22 mouse cellular contexts compared by ENCODE assay signal in genomic region chr19:58871878-58872277, GRCm38 (mm10).
DNase-seq lines count a peak whose midpoint lies in the region; ATAC-seq and TF ChIP-seq lines count a peak whose summit lies in the region.
"Had no signal": no experiment of that assay in that cellular context is flagged by ENCODE, and none has a peak within 500 bp of the region (broad histone marks: within the 10 kb centered on the region; RNA-seq: fewer than 3 reads in every experiment).

No protein-coding gene starts in this region.

- no peaks in the 10 kb centered on the region for H3K36me3 ChIP-seq in testis, adult 2 months (ENCODE audit: control insufficient read depth, insufficient read depth, low read length)
- H3K36me3 ChIP-seq in hindbrain, embryonic 16.5 days (ENCODE audit: control insufficient read depth, insufficient read depth, low read length): no peaks in the 10 kb centered on the region
- H3K36me3 ChIP-seq in forebrain, embryonic 16.5 days (ENCODE audit: control insufficient read depth, insufficient read depth): no peaks in the 10 kb centered on the region
- H3K36me3 ChIP-seq: embryonic facial prominence, embryonic 10.5 days; embryonic facial prominence, embryonic 12.5 days; forebrain, embryonic 15.5 days; G1E had no signal

- no peak overlapping the region for H3K9ac ChIP-seq in hindbrain, embryonic 16.5 days (ENCODE audit: low read depth, low read length)
- no peak overlapping the region for H3K9ac ChIP-seq in forebrain, embryonic 16.5 days (replicated peaks; ENCODE audit: low read depth, low read length)
- H3K9ac ChIP-seq: embryonic facial prominence, embryonic 12.5 days; forebrain, embryonic 13.5 days; forebrain, embryonic 15.5 days had no signal

- no peaks in the 10 kb centered on the region for H3K9me3 ChIP-seq in hindbrain, embryonic 16.5 days (ENCODE audit: control insufficient read depth, low read length)
- H3K9me3 ChIP-seq in forebrain, embryonic 16.5 days (ENCODE audit: control insufficient read depth, low read length): no peaks in the 10 kb centered on the region
- H3K9me3 ChIP-seq: embryonic facial prominence, embryonic 10.5 days; embryonic facial prominence, embryonic 12.5 days; forebrain, embryonic 13.5 days; forebrain, embryonic 15.5 days had no signal

- no peak overlapping the region for H3K4me2 ChIP-seq in hindbrain, embryonic 16.5 days (ENCODE audit: low read length)
- no peak overlapping the region for H3K4me2 ChIP-seq in forebrain, embryonic 16.5 days (ENCODE audit: low read length)
- H3K4me2 ChIP-seq: embryonic facial prominence, embryonic 12.5 days; forebrain, embryonic 13.5 days; forebrain, embryonic 15.5 days had no signal

- no peaks in the 10 kb centered on the region for H3K27me3 ChIP-seq in testis, adult 2 months (ENCODE audit: control insufficient read depth, insufficient read depth, low read length)
- no peaks in the 10 kb centered on the region for H3K27me3 ChIP-seq in hindbrain, embryonic 16.5 days (replicated peaks; ENCODE audit: control insufficient read depth, insufficient read depth, low read length)
- H3K27me3 ChIP-seq in forebrain, embryonic 16.5 days (replicated peaks; ENCODE audit: control insufficient read depth, insufficient read depth, low read length): no peaks in the 10 kb centered on the region
- H3K27me3 ChIP-seq: embryonic facial prominence, embryonic 12.5 days; forebrain, embryonic 13.5 days; forebrain, embryonic 15.5 days had no signal

- no peak for ATAC-seq in hindbrain, embryonic 16.5 days
- ATAC-seq in forebrain, embryonic 16.5 days: no peak
- ATAC-seq: forebrain, embryonic 13.5 days; forebrain, embryonic 15.5 days; Patski had no signal

- TF ChIP-seq POLR2A in testis, adult 2 months (IDR thresholded peaks at IDR 0.05; ENCODE audit: control insufficient read depth, low read depth, low read length): no peak

- intact Hi-C loops in gastrocnemius, adult 2 months (cut with DNase I): no loop called here

- H3K4me1 ChIP-seq in testis, adult 2 months (ENCODE audit: control insufficient read depth, insufficient read depth, low read length): peaks cover 17% of the 10 kb centered on the region
- no peaks in the 10 kb centered on the region for H3K4me1 ChIP-seq in hindbrain, embryonic 16.5 days (ENCODE audit: control insufficient read depth, insufficient read depth, low read depth, low read length)
- H3K4me1 ChIP-seq in forebrain, embryonic 16.5 days (replicated peaks; ENCODE audit: control insufficient read depth, insufficient read depth, low read length): no peaks in the 10 kb centered on the region
- H3K4me1 ChIP-seq: embryonic facial prominence, embryonic 12.5 days; forebrain, embryonic 13.5 days; forebrain, embryonic 15.5 days had no signal

- DNase-seq in gastrocnemius, adult 2 months: peak; percentile 3
- no peak for DNase-seq in gastrocnemius, postnatal 25 days
- no peak for DNase-seq in testis, postnatal 14 days (ENCODE audit: low spot score)
- peak; percentile 37 for DNase-seq in R1 (ENCODE audit: low read depth, low spot score)
- DNase-seq in yolk sac, embryonic 10.5 days (ENCODE audit: low spot score): peak; percentile 55
- DNase-seq: adrenal gland, adult 2 months; adrenal gland, postnatal 14 days; adrenal gland, postnatal 36 days; cerebellum, adult 11-12 months; cerebellum, adult 2 months; cerebellum, adult 9-10 months; cerebellum, postnatal 10 days; cerebellum, postnatal 25 days had no signal

- no peak overlapping the region for H3K27ac ChIP-seq in gastrocnemius, adult 2 months
- peak overlapping the region; percentile 27; the same call in 1 of the 2 replicates for H3K27ac ChIP-seq in testis, adult 2 months (ENCODE audit: control insufficient read depth, insufficient read depth, low read depth, low read length)
- no peak overlapping the region for H3K27ac ChIP-seq in hindbrain, embryonic 16.5 days (ENCODE audit: low read depth, low read length)
- no peak overlapping the region for H3K27ac ChIP-seq in forebrain, embryonic 16.5 days (ENCODE audit: low read length)
- H3K27ac ChIP-seq: embryonic facial prominence, embryonic 10.5 days; embryonic facial prominence, embryonic 12.5 days; forebrain, embryonic 13.5 days; forebrain, embryonic 15.5 days had no signal

- no peak overlapping the region for H3K4me3 ChIP-seq in gastrocnemius, adult 2 months
- H3K4me3 ChIP-seq in testis, adult 2 months (ENCODE audit: control insufficient read depth, low read depth, low read length): no peak overlapping the region
- H3K4me3 ChIP-seq in hindbrain, embryonic 16.5 days (ENCODE audit: low read length): no peak overlapping the region
- no peak overlapping the region for H3K4me3 ChIP-seq in forebrain, embryonic 16.5 days (replicated peaks; ENCODE audit: low read length)
- H3K4me3 ChIP-seq: embryonic facial prominence, embryonic 10.5 days; embryonic facial prominence, embryonic 12.5 days; forebrain, embryonic 13.5 days; forebrain, embryonic 15.5 days had no signal

- WGBS in hindbrain, embryonic 16.5 days: 85% methylated on average over 6 of the region's 6 CpGs
- 85% methylated on average over 6 of the region's 6 CpGs for WGBS in forebrain, embryonic 16.5 days

- TF ChIP-seq CTCF in gastrocnemius, adult 2 months (IDR thresholded peaks at IDR 0.05): no peak
- TF ChIP-seq CTCF in testis, adult 2 months (IDR thresholded peaks at IDR 0.05; ENCODE audit: control insufficient read depth, insufficient read depth, insufficient replicate concordance, low read depth, low read length): no peak

Comparison
In these comparisons a context has a peak if more than half of its experiments do, and no peak if none do; other contexts are left out.
1. DNase-seq: peak in gastrocnemius, adult 2 months (single experiment), R1 (single experiment) and yolk sac, embryonic 10.5 days (single experiment); none in gastrocnemius, postnatal 25 days (single experiment) and testis, postnatal 14 days (single experiment).